Mouse (Mus musculus) heart, postnatal 0 days (tissue): ENCODE data around the gene Galnt7.
A peak's percentile ranks its signal among the peaks of the same experiment; 100 is the strongest.

Experiments used
- CTCF ChIP-seq: IDR thresholded peaks from 2 replicates; pipeline ENCODE4 v1.5.1; 2016; ENCODE audit warnings: antibody characterized with exemption, control low read depth, low read depth
- EP300 ChIP-seq: IDR thresholded peaks from 2 replicates; pipeline ENCODE4 v1.6.1; 2016; ENCODE audit warnings: antibody characterized with exemption, low read depth

DNA sequence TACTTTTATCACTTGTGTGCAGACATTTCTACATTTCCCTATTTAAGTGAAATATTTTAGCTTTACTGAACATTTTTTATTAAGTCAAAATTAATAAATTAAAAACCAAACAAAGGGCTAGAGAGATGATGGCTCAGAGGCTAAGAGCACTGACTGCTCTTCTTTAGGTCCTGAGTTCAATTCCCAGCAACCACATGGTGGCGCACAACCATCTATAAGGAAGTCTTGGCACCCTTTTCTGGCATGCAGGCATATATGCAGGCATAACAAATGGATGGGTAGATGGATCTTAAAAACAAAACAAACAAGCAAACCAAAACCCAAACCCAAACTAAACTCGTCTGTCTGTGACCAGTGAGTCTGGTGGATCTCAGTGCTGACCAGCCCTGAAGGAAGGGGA is 120.6 kb downstream of the Galnt7 start:
- TF ChIP-seq EP300 (no peak), CTCF (peak; percentile 38)
